Mouse (Mus musculus): Measurements from ENCODE around the gene Zfhx3. TPM values are rescaled to one million over a fixed set of nuclear protein-coding genes. Genes with fewer than 3 reads are reported as not detected.

The Zfhx3 gene
- total RNA-seq, 2 experiments from 2014 or later, result 4.3 to 4.4 TPM

DNA sequence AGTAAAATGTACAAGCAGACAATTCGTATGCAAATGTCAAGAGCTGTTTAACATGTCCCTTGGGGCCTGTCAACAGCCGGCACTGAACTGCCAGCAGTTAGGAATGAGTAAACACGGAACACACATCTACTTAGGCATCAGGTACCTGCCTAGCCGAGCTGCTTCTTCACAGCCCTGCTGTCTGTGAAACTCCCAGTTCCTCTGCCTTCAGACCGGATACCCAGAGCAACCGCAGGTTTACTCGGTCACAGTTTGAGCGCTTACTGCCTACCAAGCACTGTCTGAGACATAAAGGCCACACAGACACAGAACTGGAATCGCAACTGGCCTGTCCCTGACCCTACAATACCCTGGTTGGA lies 652.6 kb downstream of the Zfhx3 start:
- DNase-seq, result no peak

DNA sequence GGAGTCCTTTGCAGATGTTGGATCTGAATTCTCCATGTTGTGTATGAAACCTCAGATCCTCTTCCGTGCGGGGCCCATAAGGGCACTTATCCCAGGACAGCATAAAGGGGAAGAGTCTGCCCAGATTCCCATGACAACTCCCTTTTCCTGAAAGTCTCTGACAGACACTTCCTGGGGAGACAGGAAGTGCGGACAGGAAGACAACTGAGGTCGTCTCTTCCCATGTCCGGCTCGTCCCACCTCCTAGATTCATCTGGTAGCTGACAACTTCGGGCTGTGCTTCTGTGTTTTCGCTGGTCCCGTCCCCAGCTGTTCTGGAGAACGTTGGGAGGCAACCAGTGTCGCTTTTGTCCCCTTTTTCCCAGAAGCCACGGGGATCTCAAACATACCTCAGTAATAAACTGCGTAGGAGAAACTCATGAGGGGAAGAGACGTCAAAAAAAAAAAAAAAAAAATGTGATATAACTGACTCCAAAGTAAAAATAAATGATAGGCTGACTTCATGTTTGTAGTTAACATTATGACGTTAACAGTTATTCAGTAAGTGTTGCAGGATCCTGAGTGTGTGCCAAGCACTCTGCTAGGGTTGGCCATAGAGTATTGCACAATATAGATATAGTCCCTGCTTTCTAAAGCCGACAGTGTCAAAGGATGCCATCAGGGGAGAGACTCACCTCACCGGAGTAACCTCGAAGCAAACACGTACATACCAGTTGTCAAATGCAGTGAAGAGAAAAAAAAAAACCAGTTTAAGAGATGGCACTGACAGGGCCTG lies 653.5 kb downstream of the Zfhx3 start:
- no peak for DNase-seq

DNA sequence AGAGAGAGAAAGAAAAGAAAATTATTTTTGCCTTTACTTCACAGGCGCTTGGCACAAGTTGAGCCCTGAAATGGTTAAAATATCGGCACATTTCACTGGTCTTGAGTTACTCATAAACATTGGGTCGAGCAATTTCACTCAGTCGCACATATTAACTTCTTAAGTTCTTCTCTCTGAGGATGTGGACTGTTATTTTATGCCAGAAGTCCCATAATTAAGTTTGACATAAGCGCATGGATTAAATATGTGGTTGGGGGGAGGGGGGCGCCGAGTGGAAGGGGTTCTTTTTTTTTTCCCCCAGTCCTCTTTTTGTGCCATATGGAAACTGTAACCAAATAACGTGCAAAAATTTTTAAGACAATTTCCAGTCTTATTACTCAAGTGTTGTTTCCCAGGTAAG lies 656.6 kb downstream of the Zfhx3 start:
- no peak for DNase-seq

DNA sequence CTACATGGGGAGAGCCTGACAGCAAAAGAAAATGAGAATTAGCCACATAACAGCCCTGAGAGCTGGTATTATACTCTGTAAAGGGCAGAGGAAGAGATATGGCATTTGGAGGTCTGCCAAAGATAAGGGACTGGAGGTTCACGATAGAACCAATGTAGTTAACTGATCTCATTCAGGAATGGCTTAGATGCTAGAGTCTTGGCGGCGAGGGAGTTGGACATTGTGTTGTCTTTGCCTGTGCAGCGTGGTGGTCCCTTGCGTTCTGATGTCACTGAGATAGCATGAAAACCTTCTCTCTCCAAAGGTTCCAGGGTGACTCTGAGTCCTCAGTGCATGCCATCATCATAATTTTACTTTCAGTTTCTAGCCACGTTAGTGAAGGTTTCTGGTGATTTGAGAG lies 657.1 kb downstream of the Zfhx3 start:
- no peak for DNase-seq

DNA sequence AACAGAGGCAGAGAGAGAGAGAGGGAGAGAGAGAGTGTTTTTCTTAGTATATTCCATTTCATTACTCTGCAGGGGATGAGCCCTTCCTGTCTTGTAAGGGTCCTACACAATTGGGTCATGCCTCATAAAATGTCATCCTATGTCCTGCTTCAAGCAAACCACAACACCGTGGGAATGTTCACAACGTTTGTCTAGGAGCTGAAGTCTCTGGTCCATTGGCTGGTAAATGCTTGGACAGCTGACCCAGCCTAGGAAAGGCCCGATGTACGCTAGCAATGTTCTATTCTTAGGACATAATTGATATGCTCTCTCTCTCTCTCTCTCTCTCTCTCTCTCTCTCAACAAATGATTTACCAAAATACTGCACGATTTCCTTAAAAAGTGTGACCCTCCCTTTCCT lies 666.2 kb downstream of the Zfhx3 start:
- no peak for DNase-seq

DNA sequence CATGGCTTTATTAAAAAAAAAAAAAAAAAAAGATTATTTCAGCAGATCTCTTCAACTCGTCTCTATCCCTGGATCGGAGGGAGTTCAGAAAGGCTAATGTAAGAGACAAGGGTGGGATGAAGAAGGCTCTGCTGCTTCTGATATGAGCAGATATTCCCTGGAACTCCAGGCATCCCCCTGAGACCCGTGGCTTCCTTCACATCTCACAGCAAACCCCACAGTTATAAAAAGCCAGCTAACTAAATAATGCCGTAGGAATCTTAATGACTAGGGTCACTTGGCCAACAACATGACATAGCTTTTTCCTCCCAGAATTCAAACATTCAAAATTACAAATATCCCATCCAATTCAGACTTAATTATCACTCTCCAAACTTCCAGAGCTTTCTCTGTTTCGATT lies 666.7 kb downstream of the Zfhx3 start:
- no peak for DNase-seq

DNA sequence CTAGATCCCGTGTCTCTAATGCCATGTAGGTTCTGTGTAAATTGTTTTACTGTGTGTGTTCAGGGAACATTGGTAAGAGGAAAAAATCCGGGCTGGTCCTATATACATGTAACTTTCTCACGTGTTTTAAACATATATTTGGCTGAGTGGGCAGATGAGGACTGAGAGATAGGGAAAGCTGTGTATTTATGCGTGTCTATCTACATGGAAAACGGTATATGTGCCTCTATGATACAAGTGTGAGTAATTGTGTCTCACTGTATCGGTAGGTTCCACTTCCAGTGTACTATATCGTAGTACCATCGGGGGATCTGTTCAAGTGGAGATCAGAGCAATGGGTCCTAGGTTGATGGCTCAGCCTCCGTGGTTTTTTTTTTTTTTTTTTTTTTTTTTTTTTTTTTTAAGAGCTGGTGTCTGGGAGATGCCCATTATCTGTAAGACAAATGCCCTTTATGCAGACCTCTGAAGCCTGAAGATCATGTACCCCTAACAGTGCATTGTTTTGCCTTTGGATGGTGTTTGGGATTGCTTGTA lies 668.8 kb downstream of the Zfhx3 start:
- DNase-seq, result no peak

DNA sequence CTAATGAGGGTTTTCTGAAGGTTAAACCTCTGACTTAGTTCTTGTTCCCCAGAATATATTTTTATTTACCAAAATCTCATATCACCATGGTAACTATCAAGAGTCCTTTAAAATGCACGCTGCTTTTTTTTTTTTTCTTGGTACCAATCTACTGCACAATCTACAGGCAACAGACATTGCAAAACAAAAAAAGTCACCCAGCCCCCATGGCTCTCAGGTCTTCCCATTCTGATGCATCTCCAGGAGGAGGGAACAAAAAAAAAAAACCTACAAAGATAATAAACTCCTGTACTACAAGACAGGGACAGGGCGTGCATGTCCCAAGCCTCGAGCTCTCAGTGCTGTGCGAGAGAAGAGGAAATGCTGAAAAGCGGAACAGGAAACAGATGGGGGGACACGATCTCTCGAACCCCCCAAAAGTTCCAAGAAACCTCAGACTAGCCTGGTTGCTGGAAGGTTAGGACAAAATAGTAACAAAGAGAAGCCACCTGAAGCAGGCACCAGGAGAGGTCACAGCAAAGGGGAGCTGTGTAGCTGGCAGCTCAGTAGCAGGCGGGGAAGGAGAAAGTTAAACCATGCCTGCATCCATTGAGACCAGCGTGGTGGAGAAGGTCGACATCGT lies 669.5 kb downstream of the Zfhx3 start:
- no peak for DNase-seq

DNA sequence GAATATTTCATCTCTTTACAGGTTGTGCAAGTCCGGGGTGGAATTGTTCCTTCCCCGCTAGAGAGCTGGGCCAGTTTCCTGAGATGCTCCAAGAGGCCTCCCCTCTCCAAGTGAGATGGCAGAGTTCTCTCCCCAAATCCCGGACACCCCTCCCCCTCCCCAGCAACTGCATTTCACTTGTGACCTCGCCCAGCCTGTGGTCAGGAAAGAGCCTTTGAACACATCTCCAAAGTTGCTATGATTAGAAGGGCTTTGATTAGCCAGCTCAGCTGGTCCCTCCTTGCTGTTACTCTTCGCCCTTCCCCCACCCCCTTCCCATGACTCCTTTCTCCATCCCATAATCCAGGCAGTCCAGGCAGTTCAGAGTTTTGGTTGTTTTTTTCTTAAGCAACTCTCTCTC lies 670.4 kb downstream of the Zfhx3 start:
- no peak for DNase-seq

DNA sequence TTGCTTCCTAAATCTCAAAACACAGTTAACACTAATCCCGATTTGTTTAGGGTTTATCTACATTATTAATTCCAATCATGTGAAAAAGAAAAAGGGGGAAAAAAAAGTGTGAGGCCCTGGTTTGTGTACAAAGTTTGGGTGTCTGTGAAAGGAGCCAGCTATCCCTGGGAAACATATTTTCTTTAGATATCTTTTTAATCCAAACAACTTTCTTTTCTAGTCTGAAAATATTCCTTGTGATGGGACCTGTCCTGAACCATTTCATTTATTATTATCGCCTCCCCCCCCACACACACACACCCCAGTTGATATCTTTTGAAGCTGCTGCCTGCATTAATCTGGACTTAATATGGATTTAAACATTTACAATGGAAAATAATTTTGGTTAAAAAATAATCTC lies 670.8 kb downstream of the Zfhx3 start:
- DNase-seq, result no peak

DNA sequence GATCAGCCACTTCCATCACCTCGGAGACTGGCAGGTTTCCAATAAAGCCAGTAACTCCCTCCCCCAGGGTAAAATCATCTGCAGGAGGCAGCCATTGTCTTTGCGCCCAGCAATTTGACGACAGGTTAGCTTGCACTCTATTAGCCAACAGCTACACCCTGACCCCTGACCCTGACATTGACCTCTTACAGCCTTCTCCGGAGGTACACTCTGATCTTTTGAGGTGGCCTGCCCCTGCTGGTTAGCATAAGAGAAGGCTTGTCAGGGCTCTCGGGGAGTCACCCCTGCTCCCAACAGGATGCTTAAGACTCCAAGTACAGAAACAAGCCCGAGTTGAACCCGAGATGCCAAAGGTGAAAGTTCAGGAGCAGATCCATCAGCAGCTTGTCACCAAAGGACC lies 678.9 kb downstream of the Zfhx3 start:
- no peak for DNase-seq

DNA sequence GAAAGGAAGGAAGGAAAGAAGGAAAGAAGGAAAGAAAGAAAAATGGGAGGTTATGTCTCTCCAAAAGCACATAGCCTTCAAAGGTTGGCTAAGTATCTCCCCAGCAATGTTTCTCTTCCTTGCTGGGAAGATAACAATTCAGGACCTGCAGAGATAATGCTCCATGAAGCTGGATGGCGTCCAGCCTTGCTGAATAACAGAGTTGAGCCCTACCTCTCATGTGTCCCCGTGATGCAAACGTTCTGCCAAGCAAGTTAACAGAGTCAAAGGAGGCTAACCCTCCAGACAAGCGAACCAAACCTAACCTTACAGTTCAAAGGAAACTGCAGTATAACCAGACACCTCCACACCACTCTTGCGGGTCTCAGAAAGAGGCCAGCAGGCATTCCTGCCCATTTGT lies 681.2 kb downstream of the Zfhx3 start:
- DNase-seq, result no peak

DNA sequence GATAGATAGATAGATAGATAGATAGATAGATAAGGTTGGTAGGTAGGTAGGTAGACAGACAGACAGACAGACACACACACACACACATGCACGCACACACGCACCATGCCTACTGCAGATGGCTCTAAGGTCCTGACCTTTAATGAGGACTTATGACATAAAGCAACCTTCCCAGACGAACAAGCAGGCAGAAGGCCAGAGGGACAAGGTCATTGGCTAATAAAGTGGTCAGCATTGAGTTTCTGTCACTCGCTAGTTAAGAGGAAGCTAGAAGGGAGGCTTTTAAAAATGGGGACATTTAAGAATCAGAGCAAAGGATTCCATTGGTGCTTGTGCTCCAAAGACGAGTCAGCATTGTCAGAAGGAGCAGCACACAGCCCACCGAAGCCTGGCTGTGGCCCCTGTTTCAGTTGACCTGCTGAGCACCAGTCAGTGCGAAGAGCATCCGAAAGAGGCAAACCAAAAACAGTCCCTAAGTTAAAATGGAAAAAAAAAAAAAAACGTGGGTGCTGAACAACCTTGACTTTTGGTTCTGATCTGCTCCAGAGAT lies 683.2 kb downstream of the Zfhx3 start:
- DNase-seq, result no peak

DNA sequence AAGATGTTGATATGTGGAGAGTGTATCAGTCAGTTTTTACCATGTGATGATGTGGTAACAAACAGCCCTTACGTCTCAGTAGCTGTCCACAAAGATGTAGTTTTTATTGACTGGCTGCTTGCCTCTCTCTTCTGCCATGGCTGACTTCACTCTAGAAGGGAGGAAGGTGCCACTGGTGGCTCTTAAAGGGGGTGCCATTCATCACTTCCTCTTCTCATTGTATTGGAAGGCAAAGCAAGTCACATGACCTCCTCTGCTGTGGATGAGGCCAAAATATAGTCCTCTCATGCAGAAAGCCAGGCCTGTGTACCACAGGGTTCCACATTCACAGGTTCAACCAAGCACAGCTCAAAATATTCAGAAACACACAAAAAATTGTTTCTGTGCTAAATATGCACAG lies 688.6 kb downstream of the Zfhx3 start:
- no peak for DNase-seq

DNA sequence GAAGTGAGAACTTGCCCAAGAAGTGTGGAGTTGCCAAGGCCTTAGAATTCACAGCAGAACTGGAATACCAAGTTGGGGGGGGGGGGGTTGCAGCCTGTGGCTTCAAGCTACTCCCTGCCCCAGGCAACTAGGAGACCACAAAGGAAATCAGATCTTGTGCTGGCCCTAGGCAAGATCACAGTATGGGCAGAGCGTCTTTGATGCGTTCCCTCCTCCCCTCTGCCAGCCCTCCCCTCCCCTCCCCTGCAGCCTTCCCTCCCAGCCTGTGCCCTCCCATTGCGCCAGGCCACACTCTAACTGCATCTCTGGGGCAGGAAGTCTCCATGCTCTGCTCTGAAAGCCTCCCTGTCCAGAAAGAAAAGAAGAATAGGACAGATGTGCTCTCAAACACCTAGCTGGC lies 691.8 kb downstream of the Zfhx3 start:
- DNase-seq, result no peak

DNA sequence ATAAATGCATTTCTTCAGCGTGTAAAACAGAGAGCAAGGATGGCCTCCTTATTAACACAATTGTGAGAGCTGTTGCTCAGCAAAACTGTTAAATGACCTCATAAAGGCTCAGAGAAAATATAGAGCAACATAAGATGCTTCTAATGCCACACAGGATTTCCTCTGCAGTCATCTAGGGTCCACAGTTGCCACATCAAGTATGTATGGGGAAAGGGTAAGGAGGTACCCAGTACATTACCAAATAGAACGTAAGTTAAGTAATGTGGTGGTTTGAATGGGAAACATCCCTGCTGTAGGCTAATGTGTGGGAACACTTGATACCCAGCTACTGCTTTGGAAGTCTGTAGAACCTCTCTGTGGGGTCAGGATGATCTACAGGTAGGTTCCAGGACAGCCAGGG lies 695.4 kb downstream of the Zfhx3 start:
- no peak for DNase-seq

DNA sequence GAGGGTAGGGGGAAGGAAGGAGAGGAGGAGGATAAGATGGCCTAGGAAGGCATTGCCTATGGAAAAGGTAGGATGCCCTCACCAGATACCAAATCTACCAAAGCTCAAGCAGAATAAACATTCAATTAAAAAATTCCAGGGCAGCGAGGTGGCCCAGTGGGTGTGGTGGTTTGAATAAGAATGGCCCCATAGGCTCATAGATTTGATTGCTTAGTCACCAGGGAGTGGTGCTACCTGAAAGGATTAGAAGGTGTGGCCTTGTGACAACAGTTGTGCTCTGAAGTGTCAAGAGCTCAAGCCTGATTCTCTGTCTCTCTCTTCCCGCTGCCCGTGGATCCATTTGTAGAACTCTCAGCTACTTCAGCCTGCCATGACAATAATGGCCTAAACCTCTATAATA lies 703.2 kb downstream of the Zfhx3 start:
- no peak for DNase-seq

DNA sequence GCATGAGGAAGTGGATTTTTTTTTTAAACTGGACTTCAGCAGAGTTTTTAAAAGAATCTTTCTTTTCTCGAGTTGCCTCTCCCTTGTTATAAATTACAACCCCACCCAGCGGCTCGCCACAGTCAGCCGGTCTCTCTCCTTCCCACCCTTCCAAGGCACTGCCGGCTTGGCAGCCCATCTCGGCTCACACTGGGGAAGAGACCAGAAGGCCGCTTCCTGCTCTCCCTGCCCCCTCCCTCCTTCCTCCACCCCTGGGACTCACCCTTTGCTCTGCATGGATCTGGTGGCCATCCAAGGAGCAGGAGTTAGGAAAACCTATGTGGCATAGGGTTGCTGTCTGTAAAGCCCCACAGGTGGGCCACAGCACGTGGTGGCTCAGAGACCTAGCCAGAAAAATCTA lies 705.1 kb downstream of the Zfhx3 start:
- peak in 1 of 2 experiments; percentile 4 for DNase-seq

DNA sequence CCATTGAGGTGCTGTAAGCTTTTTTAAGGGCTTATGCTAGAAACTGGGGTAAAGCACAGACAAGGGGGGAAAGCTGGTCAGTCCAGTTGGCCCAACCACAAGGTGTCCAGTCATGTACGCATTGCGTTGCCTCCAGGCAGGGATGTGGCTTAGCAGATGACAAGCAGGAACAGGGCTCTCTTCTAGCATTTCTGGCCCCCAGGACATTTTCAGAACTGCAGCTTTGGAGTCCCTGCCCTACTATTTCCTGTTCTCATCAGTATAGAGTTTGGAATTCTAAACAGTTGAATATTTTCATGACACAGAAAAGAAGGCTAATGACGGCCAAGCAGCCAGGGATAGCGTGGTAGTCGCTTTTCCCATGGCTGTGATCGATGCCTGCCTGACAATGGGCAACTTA lies 706.5 kb downstream of the Zfhx3 start:
- DNase-seq, result no peak

DNA sequence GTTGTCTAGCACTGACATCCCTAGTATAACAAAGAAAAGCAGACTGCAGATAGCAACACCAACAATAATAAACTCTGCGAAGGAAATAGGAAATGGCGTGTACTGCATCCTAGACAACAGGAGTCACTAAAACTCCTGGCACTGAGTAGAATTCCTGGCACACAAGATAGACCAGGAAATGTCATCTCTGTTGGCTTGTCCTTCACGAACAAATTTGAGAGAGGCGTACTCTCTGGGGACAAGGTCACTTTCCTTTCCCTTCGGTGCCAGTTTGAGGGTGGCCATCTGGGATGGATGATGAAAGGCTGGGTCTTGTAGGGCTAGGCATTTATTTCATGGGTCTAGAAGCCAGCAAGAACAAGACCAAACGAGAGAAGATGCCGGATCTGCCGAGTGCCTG lies 708.4 kb downstream of the Zfhx3 start:
- no peak for DNase-seq

DNA sequence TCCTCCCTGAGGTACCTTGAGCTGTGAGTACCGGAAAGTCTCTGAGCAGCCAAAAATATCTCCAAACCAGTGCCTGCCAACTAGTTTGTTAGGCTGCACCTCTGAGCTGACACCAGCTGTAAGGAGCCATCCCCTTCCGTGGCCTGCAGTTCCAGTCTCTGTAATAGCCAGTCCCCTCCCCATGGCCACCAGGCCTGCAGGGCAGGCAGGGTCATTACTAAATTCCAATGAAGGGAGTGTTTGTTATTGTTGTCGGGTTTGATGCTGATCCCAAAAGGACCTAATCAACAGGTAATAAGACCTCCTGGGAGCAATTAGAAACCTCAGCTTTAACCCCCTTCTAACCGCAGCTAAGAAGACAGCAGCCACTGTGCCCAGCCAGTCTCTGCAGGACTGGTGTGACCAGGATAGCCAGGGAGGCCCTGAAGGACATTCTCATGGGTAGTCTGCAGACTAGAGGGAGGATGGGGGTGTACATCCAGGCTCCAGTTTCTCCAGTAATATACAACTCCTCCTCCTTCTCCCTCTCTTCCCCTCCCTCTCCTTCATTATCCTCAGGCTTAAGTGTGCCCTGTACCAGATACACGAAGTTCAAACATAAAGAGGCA lies 719.1 kb downstream of the Zfhx3 start:
- DNase-seq, result no peak

DNA sequence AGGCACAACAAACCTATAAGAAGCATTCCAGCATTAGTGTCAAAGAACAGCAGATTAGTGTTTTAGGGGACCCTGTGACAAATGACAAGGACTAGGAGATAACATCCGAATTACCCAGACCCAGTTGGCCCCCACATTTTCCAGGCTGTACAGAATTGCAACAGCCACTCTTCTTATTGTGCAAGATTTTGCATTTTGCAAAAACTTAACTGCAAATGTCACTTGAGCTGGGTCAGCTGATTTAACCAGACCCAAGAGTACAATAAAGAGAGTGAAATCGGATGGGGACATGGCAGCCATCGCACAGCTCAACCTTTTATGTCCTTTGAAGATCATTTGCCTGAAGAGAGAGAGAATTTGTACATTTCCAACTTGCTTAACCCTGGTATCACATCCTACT lies 720.3 kb downstream of the Zfhx3 start:
- no peak for DNase-seq

DNA sequence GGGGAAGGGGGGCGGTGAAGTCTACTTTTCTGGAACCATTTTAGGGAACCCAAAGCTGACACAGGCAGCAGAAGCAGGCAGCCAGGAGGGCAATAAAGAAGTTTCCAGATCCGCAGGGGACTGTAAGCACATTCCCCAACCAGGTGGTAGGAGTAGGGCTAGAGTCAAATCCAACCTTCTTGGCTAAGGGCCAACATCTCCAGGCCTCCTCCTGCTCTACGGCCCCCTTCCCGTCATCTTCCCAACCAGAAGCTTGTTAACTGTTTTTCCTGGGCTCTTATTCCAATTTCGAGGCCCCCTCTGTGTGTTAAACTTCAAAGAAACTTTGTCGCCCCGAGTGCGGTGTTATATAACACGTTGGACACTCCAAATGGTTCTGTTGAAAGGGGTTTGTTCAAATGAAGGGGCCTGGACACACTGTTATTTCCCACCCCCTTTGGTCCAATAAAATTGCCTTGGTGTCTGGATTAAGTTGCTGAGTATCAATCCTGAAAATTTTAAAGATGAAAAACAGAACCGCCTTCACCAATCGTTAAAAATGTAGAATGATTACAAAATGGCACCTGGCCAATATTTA lies 729.6 kb downstream of the Zfhx3 start:
- no peak for DNase-seq

All from layer of hippocampus, postnatal 36 days (tissue).